Mouse (Mus musculus) layer of hippocampus, adult 2 months (tissue): ENCODE results near the gene Gm17402. TPM values are rescaled to one million over a fixed set of nuclear protein-coding genes. Genes with fewer than 3 reads are reported as not detected.
A peak's percentile ranks its signal among the peaks of the same experiment; 100 is the strongest.

Experiments used
- DNase-seq, 2 experiments: peaks; one replicate each; pipeline ENCODE4 v3.0.0; 2022; ENCODE audit warnings: low spot score in 2 of 2
- H3K27ac ChIP-seq: fragments of 200-600 bp; 2 replicates; pipeline ENCODE4 v1.8.1; 2022
- H3K4me3 ChIP-seq: fragments of 200-600 bp; 2 replicates; pipeline ENCODE4 v1.8.1; 2022; ENCODE audit warnings: mild to moderate bottlenecking
- CTCF ChIP-seq: fragments of 200-600 bp; conservative IDR thresholded peaks from 2 replicates; pipeline ENCODE4 v1.8.1; 2022; ENCODE audit warnings: antibody characterized with exemption, mild to moderate bottlenecking, moderate library complexity
- long read RNA-seq, 2 experiments: library from polyadenylated mRNA; stranded (forward); transcript quantifications; one replicate each; pipeline ENCODE4 v2.0.0; 2021; ENCODE audit warnings: borderline mapping rate in 2 of 2
- total RNA-seq, 2 experiments: library from RNA; stranded (reverse); gene quantifications; 2 replicates each; pipeline ENCODE4 v1.2.3; 2021

The Gm17402 gene
- total RNA-seq, result not detected
- long read RNA-seq, experiment 1, result 0 reads
- long read RNA-seq, experiment 2, result 0 reads

DNA sequence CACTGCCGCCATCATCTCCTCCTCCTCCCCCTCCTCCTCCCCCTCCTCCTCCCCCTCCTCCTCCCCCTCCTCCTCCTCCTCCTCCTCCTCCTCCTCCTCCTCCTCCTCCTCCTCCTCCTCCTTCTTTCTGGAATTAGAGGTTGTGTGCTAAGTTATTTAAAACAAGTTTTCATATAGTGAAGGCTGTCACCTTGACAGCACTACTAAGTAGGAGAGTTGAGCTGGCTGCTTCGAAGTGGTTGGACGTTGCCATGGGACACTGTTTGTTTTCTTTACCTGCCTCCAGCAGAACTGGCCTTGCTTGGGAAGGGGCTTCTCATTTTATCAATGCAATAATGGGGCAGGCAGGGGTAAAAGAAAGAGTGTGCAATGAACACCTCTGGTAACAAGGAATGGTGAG lies at the start of gene Gm17402:
Gene Gm17402, minus strand, starts transcription at position 101 of the 400 bp plus-strand sequence.
- no peak for TF ChIP-seq CTCF
- Histone ChIP-seq H3K27ac (no peak within 1 kb of the TSS), H3K4me3 (peak within 1 kb of the TSS; percentile 62)
- DNase-seq, result no peak

DNA sequence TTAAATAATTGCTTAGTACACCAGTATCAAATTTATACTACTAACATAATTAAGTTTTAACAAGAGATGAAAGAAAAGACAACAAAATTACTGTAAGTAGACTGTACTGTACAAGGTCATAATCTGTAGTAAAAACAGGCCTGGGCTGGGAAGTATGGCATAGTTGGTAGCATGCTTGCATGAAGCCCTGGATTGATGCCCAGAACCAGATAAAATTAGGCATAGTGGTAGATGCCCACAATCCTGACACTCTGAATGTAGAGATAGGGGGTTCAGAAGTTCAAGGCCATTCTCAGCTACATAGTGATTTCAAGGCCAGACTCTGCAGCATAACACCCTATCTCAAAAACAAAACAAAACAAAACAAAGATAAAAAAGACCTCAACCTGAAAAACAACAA lies 3.3 kb upstream of the Gm17402 start:
- no peak for TF ChIP-seq CTCF
- no peak overlapping the region for H3K27ac ChIP-seq
- DNase-seq, result no peak

DNA sequence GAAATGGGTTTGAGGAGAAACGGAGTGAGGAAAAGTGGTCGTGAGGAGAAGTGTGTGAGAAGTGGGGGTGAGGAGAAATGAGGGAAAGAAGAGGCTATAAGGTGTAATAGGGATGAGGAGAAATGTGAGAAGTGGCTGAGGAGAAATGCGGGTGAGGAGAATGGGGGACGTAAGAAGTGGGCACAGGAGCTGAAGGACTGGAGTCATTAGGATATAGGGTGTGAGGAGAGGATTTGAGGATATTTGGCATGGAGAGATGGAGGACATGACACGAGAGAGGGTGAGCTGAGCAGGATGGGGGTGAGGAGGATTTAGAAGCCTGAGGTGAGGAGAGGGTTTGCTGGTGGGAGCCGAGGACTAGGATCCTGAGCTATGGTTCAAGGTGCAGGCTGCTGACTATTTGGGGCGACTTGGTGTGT lies 594 bp downstream of the Gm17402 start:
- no peak for TF ChIP-seq CTCF
- Histone ChIP-seq H3K27ac (no peak overlapping the region), H3K4me3 (peak overlapping the region; percentile 62)
- DNase-seq, result no peak

More for the DNA sequence above, 3.3 kb upstream of the Gm17402 start:
- no peak overlapping the region for H3K4me3 ChIP-seq

DNA sequence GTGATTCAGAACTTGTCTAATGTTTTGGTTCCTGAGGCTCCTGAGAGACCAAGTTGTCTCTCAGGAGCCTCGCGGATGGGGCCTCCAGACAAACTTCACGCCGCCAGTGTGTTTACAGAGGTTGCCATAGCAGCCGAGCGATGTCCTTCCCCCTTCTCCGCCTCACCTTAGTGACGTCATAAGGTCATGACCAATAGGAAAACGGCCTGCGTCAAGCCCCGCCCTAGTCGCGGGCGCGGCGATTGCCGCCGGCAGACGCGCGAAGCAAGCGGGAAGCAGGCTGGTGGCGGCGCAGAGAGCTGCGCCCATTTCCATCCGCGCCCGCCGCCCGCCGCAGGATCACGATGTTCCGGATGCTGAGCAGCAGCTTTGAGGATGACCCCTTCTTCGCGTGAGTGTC lies 1.1 kb downstream of the Gm17402 start, which contains the start of gene Mlf1:
Gene Mlf1, plus strand, starts transcription at position 226 of the 400 bp plus-strand sequence.
- no peak within 1 kb of the TSS for H3K27ac ChIP-seq
- peak; percentile 86 to 92 for DNase-seq
- no peak; the same call in none of the 2 replicates for TF ChIP-seq CTCF
- peak within 1 kb of the TSS; percentile 62 for H3K4me3 ChIP-seq

DNA sequence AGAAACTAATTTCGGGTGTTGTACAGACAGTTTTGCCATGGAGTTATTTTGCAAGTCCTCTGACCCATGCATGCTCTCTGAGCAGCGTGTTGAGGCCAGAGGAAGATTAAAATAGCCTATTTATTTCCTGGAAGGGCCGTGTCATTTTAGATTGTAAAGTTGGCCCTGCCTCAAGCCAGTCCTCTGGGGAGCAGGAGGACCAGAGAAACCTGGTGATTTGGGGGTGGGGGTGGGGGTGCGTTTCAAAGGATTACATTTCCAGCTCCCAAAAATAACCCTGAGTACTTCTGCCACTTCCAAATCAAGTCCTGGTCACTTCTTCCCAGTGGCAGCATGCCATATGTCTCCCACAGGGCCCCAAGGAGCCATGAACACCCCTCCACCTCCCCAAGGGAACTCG lies 2.2 kb downstream of the Gm17402 start:
- no peak for DNase-seq
- Histone ChIP-seq H3K27ac (no peak overlapping the region), H3K4me3 (no peak overlapping the region)
- no peak for TF ChIP-seq CTCF

DNA sequence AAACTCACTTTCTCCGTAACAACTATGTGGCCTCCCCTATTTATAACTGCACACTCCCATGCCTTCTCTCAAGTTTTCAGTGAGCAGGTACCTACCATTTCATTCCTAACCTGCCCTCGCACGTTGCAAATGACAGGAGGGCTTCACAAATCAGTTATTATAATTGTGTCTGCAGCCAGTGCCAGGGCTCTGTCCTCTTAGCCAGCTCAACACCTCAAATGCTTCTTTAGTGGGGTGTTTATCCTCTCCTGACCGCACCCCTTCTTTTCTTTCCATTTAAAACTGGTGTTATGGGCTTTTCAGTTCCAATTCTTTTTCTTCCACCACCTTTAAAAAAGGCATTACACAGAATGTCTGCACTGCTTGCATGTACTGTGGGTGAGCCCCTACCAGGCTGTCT lies 2.8 kb downstream of the Gm17402 start:
- Histone ChIP-seq H3K27ac (no peak overlapping the region), H3K4me3 (no peak overlapping the region)
- TF ChIP-seq CTCF, result no peak
- DNase-seq, result no peak

DNA sequence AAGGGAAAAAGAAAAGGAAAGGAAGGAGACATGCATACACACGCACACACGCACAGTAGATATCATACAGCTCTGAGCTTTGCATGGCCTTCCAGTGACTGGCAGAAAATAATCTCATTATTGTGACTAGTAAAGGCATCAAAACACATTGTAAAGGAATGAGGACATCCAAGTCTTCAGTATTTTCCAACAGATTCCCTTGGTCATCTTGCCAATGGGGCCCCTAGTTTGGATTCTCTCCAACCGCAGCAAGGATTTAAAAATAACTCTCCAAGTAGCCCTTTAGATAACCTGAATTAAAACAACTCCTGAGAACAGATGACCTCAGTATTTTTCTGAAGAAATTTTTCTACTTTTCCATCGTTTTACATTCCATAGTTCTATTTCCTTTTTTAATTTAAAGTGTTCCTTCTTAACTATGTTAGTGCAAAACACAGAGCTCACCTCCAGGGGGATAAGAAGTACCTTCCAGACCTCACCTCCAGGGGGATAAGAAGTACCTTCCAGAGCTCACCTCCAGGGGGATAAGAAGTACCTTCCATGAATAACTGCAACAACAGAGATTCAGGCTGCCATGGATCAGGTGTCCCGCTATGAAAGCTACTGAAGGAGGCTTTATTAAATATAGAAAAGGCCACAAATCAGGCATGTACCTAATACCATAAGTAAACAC lies 5.4 kb downstream of the Gm17402 start:
- DNase-seq, result no peak
- Histone ChIP-seq H3K27ac (no peak overlapping the region), H3K4me3 (no peak overlapping the region)
- TF ChIP-seq CTCF, result peak; percentile 26; the same call in 1 of the 2 replicates

DNA sequence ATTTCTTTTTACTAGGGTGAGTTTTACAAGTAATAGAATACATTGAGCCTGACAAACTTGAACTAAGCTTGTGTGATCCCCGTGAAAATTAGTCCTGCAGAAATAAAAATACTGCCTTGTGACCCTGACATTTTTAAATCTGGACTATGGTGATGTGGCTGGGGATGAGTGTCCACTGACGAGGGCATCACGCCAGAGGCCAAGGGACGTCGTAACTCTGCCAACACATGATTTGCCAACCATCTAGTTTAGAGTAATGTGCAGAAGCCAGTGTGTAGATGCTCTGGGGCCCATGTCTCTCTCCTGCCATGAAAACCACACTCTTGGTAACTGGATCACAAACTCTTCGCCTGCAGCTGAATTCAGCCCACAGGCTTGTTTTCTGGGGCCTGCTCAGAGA lies 7.5 kb downstream of the Gm17402 start:
- no peak overlapping the region for H3K4me3 ChIP-seq
- H3K27ac ChIP-seq, result no peak overlapping the region
- DNase-seq, result no peak
- TF ChIP-seq CTCF, result no peak

DNA sequence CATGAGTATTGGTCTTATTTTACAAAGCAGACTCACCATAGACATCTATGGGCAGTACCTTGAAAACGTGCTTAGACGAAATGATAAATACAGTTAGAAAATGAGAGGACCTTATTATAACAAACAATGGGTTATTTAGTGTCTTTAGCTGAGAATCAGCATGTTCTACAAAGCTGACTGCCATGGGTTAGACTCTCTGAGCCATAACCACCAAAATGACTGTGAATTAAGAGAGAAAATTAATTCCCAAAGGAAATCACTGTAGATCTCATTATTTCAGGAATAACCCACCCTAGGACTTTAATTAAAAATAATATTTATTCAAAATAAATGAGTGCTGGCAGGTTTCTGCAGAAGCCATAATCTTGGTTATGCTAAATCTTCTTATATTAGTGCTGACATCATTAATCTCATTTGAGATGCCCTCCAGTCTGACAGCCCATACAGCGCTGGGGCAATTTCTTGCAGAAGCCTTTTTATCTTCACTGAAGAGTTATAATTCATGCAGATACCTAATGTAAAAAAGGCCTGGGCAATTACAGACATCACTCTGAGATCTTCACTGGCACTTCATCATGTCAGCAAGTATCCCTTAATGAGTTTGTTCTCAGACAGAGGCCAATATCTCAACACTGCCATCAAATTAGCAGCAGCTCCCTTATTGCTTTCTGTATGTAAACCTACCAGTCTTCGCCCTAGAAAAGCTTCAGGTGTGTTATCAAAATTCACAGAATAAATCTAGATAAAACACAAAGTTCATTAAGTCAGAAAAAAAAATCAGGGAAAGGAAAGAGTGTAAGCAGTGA lies 8.7 kb downstream of the Gm17402 start:
- H3K27ac ChIP-seq, result no peak overlapping the region
- TF ChIP-seq CTCF, result no peak
- no peak for DNase-seq
- H3K4me3 ChIP-seq, result no peak overlapping the region

DNA sequence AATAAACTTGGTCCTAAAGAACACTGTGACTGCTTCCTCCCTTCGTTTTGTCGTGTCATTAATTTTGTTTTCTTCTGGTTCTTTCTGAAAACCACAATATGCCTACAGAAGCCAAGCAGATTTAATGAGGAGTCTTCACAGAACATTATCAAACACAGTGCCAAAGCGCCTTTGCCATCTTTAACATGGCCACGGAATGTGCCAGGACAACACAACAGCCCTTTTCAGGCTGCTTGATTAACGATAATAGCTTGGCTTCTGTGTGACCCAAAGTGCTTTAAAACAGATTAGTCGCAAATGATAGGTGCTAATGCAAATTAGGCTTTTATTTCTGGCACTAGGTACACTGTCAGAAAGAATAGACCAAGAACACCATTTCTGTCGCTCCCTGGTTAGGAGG lies 16.6 kb downstream of the Gm17402 start:
- H3K27ac ChIP-seq, result no peak overlapping the region
- no peak for DNase-seq
- TF ChIP-seq CTCF, result no peak
- H3K4me3 ChIP-seq, result no peak overlapping the region

DNA sequence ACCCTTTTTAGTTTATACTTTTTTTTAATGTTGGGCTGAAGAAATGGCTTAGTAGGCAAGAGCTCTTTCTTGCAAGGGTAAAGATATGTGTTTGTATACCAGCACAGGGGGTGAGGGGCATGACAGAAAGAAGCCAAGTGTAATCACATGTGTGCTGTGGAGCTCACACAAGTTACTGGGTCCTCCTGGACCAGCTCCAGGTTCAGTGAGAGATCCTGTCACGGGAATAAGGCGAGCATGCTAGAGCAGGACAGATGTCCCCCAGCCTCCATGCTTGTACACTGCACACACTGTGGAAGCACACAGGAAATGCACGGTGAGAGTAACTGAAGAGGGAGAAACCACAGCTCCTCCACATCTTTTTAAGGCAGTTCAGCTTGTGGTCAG lies 22.2 kb downstream of the Gm17402 start:
- Histone ChIP-seq H3K27ac (no peak overlapping the region), H3K4me3 (no peak overlapping the region)
- DNase-seq, result no peak
- no peak for TF ChIP-seq CTCF

DNA sequence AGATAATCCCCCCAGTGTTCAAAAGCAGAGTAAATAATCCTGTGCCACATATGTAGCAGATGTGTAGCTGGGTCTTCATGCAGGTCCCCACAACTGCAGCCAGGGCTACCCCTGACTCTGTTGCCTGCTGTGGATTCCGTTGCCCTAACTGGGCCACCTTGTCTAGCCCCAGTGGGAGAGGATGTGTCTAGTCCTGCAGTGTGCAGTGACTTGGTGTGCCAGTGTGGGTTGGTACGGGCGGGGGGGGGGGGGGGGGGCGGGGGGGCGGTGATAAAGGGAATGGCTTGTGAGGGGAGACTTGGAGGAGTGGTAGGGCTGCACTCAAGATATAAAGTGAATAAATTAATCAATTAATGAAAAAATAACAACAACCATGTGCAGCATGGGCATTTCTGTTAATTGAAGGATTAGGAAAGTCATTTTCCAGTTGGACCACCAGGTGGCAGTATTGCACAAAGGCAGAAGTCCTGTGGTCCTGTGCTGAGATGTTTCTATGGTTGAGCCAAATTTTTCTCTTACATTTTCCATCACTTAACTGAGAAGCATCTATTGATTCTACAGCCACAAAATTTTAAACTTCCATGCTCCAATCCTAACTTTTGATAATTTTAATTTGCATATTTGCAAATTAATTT lies 22.7 kb downstream of the Gm17402 start:
- peak in 1 of 2 experiments; percentile 61 for DNase-seq
- peak; percentile 89 for TF ChIP-seq CTCF
- Histone ChIP-seq H3K4me3 (no peak overlapping the region), H3K27ac (no peak overlapping the region)
